Mouse (Mus musculus): ENCODE measurements around the gene Slc15a1.
"Not testable (repeated sequence)": the region's sequence is repeated elsewhere in the genome, so short reads cannot be mapped to it uniquely, and the experiment has no call there.

Gene Slc15a1

GRCm38 (mm10) chr14:121414635-121415241, 90.3 kb downstream of the Slc15a1 start:
- DNase-seq (ENCODE audit: extremely low read depth, low read depth, low spot score), result peak; percentile 90

DNA sequence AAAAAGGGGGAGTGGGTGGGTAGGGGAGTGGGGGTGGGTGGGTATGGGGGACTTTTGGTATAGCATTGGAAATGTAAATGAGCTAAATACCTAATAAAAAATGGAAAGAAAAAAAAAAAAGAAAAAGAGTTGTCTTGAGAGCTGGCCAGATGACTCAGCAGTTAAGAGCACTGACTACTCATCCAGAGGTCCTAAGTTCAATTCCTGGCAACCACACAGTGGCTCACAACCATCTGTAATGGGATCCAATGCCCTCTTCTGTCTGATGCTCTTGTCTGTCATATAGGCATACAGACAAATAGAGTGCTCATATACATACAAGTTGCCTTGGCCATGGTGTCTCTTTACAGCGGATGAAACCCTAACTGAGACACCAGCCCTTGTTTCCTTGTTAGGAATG, 91.3 kb downstream of the Slc15a1 start:
- not testable (repeated sequence) for DNase-seq (ENCODE audit: extremely low read depth, low read depth, low spot score)

All from fat pad, adult 2 months (tissue).